Mouse (Mus musculus) megakaryocyte, adult 5-6 weeks (primary cell): ENCODE measurements around the gene Rars. TPM values are rescaled to one million over a fixed set of nuclear protein-coding genes. Genes with fewer than 3 reads are reported as not detected.
"Not testable (repeated sequence)": the region's sequence is repeated elsewhere in the genome, so short reads cannot be mapped to it uniquely, and the experiment has no call there.

Experiments
- ATAC-seq: 2 replicates; pipeline ENCODE4 v1.8.0; 2016; ENCODE audit warnings: mild to moderate bottlenecking, inconsistent platforms; ENCODE audit not compliant: poor library complexity, severe bottlenecking
- total RNA-seq, 2 experiments: library from RNA; stranded (forward) in 1 of 2; stranded (reverse) in 1 of 2; fragments of 153-499, 151-499 nt in 1 of 2; fragments of 221-1000, 200-1000 nt in 1 of 2; gene quantifications; 2 replicates each; pipeline versions ENCODE4 v1.2.3 to v1.2.4; 2015 to 2017

The Rars gene
- total RNA-seq, 2 experiments from 2014 or later: 52.0 to 60.7 TPM

DNA sequence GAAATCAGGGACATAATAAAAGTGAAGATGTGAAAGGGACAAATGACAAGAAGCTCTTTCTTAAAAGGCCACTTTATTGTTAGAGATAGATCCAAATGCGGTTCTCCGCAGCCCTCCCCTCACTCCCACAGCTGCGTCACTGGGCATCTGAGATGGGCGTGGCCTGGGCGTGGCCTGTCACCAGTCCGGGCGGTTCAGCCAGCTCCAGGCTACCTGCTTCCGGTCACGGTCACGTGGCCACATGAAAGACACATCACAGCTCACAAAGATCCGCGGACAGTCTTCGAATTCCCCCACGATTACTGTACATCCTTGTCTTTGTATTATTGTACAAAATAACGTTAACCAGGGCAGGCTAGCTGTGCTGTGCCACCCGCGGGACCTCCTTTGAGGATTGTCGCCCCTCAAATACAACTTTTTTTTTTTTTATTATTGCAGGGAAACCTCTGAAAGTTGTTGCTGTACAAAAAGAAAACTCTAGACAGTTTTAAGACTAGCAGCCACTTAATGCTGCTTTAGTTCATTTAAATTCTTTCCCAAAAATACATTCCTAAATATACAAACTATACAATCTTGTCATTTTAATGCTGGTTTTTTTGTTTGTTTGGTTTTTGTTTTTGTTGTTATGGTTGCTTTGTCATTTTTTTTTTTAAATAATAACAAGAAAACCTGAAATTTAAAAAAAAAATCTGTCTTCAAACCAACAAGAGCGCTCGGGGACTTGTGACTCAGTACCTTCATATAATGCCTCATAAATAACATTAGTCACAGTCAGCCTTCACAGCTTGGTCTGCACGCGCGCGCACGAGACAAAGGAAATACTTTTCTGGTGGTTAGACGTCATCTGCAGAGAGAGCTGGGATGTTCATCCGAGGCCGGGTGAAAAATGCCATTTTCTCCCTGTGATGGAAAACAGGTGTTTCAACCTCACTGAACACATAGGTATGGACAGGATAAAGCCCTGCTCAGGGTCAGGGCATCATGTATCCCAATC lies 4.3 kb upstream of the Rars start:
- ATAC-seq: peak; percentile 85

GRCm38 (mm10) chr11:35837156-35838126 lies 3.1 kb upstream of the Rars start:
- ATAC-seq: no peak

GRCm38 (mm10) chr11:35833270-35833669 lies 1.0 kb downstream of the Rars start:
- ATAC-seq: no peak

GRCm38 (mm10) chr11:35832139-35832538 lies 2.2 kb downstream of the Rars start:
- ATAC-seq: no peak

DNA sequence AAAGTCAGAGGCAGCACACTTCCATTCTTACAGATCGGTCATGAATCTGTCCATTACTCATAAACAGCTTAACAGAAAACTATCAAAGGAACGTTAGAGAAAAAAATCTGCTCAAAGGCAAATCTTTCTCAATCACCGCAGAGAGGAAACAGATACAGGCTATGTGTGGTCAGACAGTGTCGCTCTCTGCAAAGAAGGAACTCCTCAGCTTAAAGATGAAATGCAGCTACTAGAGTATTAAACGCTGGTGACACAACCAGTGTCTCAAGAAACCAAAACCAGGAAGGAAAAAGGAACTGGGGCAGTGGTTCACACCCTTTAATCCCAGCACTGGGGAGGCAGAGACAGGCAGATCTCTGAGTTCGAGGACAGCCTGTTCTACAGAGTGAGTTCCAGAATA lies 6.6 kb downstream of the Rars start:
- ATAC-seq: peak; percentile 100

GRCm38 (mm10) chr11:35816316-35816715 lies 18.0 kb downstream of the Rars start:
- no peak for ATAC-seq

- ATAC-seq: no peak
These were observed 22.8 kb downstream of the Rars start for GRCm38 (mm10) chr11:35811458-35811857.

DNA sequence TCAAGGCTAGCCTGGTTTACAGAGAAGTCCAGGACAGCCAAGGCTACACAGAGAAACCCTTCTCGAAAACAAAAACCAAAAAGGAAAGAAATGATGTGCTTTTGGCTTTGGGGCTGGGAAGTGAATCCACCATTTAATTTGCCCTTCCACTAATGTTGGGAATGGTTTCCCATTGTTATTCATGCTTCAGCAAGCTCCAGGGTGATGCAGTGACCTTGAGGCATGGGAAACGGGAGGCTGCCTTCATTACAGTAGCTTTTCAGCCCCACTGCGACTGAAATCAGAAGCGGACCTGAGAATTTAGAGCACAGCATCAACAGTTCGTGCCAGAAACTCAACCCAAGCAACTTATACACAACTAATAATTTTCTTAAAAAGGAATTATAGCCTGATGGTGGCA lies 33.0 kb downstream of the Rars start:
- ATAC-seq: no peak

GRCm38 (mm10) chr11:35798874-35799273 lies 35.4 kb downstream of the Rars start, which contains the start of gene Fbll1:
Fbll1 (minus strand) TSS chr11:35798884.
- ATAC-seq: no peak

DNA sequence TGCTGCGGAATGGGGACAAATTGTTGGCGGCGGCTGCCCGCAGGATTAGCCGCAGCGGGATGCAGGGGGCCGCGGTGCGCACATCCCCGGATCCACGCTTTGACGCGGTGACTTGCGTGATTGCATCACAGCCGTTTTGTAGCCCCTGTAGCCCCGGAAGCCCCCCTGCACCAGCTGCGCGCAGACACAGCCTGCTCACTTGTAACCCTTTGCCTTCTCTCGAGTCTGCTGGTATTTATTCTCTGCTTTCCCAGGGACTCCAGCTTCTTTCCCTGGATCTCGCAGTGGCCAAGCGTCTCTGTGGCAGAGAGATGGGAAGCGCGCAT lies 35.8 kb downstream of the Rars start:
- no peak for ATAC-seq

GRCm38 (mm10) chr11:35797751-35798494 lies 36.4 kb downstream of the Rars start:
- no peak for ATAC-seq

DNA sequence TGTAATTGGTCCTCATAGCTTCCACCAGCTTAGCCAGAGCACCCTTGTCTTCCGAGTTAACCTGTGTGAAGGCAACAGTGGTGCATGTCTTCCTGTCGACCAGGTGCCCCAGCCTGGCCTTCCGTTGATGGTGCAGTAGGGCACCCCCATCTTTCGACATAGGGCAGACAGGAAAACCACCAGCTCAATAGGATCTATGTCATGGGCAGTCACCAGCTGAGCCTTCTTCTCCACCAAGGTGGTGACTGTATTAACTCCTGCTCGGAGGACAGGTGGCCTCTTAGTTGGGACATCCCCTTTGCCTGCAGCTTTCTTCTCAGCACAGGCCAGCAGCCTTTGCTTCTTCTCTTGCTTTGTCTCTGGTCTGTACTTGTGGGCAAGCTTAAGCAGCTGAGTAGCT lies 41.5 kb downstream of the Rars start:
- not testable (repeated sequence) for ATAC-seq

- ATAC-seq: no peak
These were observed 45.9 kb downstream of the Rars start for GRCm38 (mm10) chr11:35788443-35788842.

DNA sequence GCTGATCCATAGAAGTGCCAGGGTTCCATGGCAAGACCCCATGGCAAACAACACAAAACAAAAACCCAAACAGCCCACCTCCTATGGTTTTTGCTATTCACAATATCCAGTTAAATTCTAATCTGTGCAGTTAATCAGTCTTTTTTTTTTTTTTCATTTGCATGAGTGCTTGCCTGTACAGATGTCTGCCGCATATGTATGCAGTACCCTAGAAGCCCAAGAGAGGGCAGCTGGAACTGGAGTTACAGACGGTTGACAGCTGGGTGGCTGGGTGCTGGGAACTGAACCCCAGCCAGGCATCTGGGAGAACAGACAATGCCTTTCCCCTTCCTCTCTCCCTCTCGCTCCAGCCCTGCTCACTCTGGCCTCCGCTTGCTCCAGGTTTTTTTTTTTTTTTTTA lies 49.8 kb downstream of the Rars start:
- no peak for ATAC-seq

DNA sequence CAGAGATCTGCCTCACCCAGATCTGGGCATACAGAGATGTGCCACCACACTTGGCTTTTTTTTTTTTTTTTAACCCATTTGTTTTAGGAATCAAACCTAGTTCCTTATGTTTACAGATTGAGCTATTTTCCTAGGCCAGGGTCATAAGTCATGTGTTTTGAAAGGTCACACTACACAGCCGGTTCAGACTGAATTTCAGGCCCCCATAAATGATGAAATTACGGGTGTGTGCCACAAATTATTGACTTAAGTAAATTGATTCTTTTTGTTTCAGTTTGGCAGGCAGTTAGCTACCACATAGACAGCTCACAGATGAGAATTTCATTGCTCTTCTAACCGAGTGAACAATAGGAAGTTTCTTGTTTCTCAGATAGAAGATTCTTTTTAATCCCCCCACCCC lies 50.3 kb downstream of the Rars start:
- ATAC-seq: no peak

GRCm38 (mm10) chr11:35783038-35783437 lies 51.3 kb downstream of the Rars start:
- no peak for ATAC-seq

DNA sequence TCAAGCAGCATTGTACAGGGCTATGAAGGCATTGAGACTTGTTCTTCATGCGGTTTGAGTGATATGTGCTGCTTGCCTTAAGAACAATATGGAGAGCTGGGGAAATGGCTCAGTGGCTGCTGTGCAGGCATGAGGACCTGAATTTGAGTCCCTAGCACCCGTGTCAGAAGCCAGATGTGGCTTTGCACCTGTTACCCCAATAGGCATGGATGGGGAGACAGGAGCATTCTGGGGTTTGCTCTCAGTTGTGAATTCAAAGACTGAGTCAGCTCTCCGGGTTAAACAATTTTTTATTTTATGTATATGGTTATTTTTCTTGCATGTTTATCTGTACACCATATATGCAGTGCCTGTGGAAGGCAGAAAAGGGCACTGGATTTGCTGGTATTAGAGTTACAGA lies 51.9 kb downstream of the Rars start:
- ATAC-seq: no peak

DNA sequence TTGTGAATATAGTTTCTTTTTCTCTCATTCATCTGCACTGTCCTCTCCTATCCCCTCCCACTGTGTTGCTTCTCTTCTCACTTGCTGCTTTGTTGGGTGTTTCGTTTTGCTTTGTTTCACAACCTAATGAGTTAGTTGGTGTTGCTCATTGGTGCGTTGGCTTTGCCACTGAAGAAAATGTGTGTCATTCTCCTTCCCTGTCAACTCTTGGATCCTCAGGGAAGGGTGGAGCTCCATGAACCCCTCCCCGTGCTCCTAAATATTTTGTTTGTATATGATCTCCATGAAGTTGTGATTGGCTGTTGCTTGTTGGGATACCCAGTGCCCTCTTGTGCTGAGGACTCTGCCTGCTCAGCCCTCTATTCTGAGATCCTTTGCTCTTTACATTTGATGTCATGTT lies 54.0 kb downstream of the Rars start:
- ATAC-seq: no peak

GRCm38 (mm10) chr11:35776452-35776851 lies 57.9 kb downstream of the Rars start:
- ATAC-seq: no peak

DNA sequence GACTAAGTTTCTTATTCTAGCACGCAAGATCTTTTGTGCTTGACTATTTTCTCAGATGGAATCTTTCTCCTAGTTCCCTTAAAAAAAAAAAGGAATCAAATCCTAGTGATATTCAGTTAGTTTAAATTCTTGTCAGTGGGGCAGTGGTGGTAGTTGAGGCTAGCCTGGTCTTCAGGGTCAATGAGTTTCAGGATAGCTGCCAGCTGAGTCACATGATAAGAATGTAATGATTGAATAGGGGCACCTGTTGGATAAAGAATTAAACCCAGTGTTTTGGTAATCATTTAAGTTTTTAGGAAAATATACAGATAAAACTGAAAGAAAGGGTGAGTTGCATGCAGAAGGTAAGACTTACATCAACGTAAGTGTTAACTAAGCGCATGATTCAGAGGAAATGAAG lies 58.7 kb downstream of the Rars start:
- no peak for ATAC-seq
